Mouse (Mus musculus) embryonic facial prominence, embryonic 14.5 days (tissue): ENCODE data around the gene Tmem233. TPM values are rescaled to one million over a fixed set of nuclear protein-coding genes. Genes with fewer than 3 reads are reported as not detected.

Source experiments
- ATAC-seq: fragments of 200-750 bp; cut with Nextera tagmentation; 2 replicates; pipeline ENCODE4 v1.8.0; 2017; ENCODE audit warnings: low read depth, moderate number of reproducible peaks, moderate TSS enrichment
- DNase-seq: peaks from one replicate; pipeline ENCODE4 v3.0.0-alpha.2; 2015; ENCODE audit warnings: low spot score
- H3K27ac ChIP-seq: fragments of 300-500 bp; sonication (generic); replicated peaks from 2 replicates; pipeline ENCODE4 v1.5.1; 2014; ENCODE audit warnings: low read depth, mild to moderate bottlenecking, low read length, moderate library complexity
- H3K27me3 ChIP-seq: fragments of 300-500 bp; sonication (generic); replicated peaks from 2 replicates; pipeline ENCODE4 v1.6.1; 2014; ENCODE audit warnings: low read length; ENCODE audit not compliant: control insufficient read depth, insufficient read depth
- H3K36me3 ChIP-seq: fragments of 300-500 bp; sonication (generic); 2 replicates; pipeline ENCODE4 v1.6.1; 2014; ENCODE audit warnings: low read length, mixed read lengths; ENCODE audit not compliant: control insufficient read depth, insufficient read depth
- H3K4me1 ChIP-seq: fragments of 300-500 bp; sonication (generic); 2 replicates; pipeline ENCODE4 v1.6.1; 2014; ENCODE audit warnings: antibody characterized with exemption, low read length; ENCODE audit not compliant: control insufficient read depth, insufficient read depth
- H3K4me2 ChIP-seq: fragments of 300-500 bp; sonication (generic); 2 replicates; pipeline ENCODE4 v1.6.1; 2014; ENCODE audit warnings: low read depth, mild to moderate bottlenecking, low read length, moderate library complexity, mixed read lengths
- H3K4me3 ChIP-seq: fragments of 300-500 bp; sonication (generic); 2 replicates; pipeline ENCODE4 v1.5.1; 2014; ENCODE audit warnings: low read depth, mild to moderate bottlenecking, low read length
- H3K9ac ChIP-seq: fragments of 300-500 bp; sonication (generic); 2 replicates; pipeline ENCODE4 v1.6.1; 2014; ENCODE audit warnings: low read depth, mild to moderate bottlenecking, low read length, moderate library complexity, mixed read lengths
- H3K9me3 ChIP-seq: fragments of 300-500 bp; sonication (generic); 2 replicates; pipeline ENCODE4 v1.6.1; 2016; ENCODE audit warnings: low read length; ENCODE audit not compliant: control insufficient read depth
- WGBS: fragments of 180-500 bp; shearing (Covaris S2); extraction: QIAGEN DNeasy Blood & Tissue Kit; methylation state at CpG from one replicate; pipeline ENCODE4 v1.1.7; 2014; 5-methylcytosine and 5-hydroxymethylcytosine counted together
- polyA plus RNA-seq: library from polyadenylated mRNA; unstranded; fragments of >200 nt; fragmentation: Nextera tagmentation; extraction: Ambion mirVana; gene quantifications from 2 replicates; pipeline ENCODE4 v1.2.1, GENCODE M21; 2014

Gene Tmem233
- polyA plus RNA-seq, 1 experiment from 2014 or later: 0.26 TPM

DNA sequence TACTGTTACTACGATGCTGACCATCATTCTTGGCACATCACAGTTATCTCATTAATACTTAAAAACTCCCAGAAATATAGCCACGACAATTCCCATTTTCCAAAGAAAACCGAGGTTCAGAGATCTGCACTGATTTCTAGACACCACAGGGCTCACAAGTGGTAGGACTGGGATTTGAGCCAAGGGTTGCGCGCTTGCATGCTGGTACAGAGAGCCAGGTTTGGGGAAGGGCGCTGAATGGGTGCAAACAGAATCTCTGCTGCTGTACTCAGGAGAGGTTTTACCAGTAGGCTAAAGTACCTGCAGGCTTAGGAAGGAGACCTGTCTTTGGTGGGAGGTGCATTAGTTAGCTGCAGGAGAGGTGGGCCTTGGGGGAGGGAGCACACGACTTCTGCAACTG, 1.4 kb downstream of the Tmem233 start:
- Histone ChIP-seq H3K36me3 (no peaks in the 10 kb centered on the region), H3K9me3 (no peaks in the 10 kb centered on the region), H3K4me1 (no peaks in the 10 kb centered on the region), H3K4me2 (no peak overlapping the region), H3K9ac (no peak overlapping the region), H3K27me3 (peaks cover 31% of the 10 kb centered on the region), H3K4me3 (no peak overlapping the region), H3K27ac (no peak overlapping the region)
- DNase-seq (no peak), ATAC-seq (no peak)
- 77% methylated on average over 7 of the region's 7 CpGs for WGBS

DNA sequence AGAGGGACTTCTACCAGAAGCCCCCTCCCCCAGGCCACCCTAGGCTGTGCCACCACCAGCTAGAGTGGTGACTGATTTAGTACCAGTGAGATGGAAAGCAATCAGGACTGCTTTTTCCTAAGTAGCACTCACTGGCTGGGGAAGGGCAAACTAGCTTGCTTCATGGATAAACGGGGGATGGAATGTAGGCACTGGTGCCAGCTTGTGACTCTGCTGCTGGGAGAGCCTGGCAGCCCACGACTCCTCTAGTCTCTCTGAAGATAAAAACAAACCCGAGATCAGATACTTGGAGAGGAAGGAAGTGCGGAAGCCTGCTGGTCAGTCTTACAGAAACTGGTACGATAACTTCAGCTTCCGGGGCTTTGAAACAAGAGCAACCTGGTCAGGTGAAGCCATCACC, 2.3 kb downstream of the Tmem233 start:
- Histone ChIP-seq H3K4me1 (no peaks in the 10 kb centered on the region), H3K27me3 (peaks cover 31% of the 10 kb centered on the region), H3K9me3 (no peaks in the 10 kb centered on the region), H3K4me3 (no peak overlapping the region), H3K36me3 (no peaks in the 10 kb centered on the region), H3K4me2 (no peak overlapping the region), H3K27ac (no peak overlapping the region), H3K9ac (no peak overlapping the region)
- DNase-seq: no peak
- ATAC-seq: no peak
- 59% methylated on average over 6 of the region's 6 CpGs for WGBS

DNA sequence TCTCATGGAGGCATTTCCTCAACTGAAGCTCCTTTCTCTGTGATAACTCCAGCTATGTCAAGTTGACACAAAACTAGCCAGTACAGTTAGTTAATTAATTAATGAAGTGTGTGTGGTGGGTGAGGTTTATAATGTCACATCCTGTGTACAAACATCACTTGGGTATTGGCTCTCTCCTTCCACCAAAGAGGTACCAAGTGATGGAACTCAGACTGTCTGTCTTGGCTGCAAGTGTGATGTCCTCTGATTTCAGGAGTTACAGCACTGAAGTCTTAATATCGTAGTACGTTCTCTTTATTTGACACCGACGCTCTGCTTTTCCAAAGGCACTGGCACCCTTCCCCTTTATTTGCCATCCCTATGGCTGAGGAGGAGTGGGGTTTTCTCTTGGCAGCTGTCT, 13.4 kb downstream of the Tmem233 start:
- DNase-seq: no peak
- H3K36me3 ChIP-seq: no peaks in the 10 kb centered on the region
- ATAC-seq: no peak
- no peak overlapping the region for H3K4me3 ChIP-seq
- no peak overlapping the region for H3K4me2 ChIP-seq
- H3K9me3 ChIP-seq: no peaks in the 10 kb centered on the region
- H3K27ac ChIP-seq: no peak overlapping the region
- no peaks in the 10 kb centered on the region for H3K27me3 ChIP-seq
- WGBS: 93% methylated on average over 4 of the region's 4 CpGs
- H3K9ac ChIP-seq: no peak overlapping the region
- no peaks in the 10 kb centered on the region for H3K4me1 ChIP-seq

DNA sequence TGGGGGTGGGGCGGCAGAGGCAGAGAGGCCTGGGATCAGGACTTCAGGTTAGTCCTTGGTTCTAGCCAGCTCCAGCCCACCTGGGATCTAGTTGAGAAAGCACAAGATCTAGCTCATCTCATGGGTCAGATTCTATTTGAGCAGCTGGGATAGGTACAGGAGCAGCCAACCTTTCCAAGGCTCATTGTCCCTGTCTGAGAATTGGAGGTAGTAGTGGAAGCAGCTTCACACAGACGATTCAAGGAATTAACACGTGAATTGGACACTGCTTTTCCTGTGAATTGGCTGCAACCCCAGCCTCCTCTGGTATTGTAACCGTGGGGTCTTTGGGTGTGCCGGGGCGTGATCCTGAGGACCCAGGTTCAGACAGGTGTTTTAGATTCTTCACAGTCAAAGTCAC, 30.2 kb downstream of the Tmem233 start:
- no peak overlapping the region for H3K9ac ChIP-seq
- no peaks in the 10 kb centered on the region for H3K27me3 ChIP-seq
- WGBS: 54% methylated on average over 6 of the region's 6 CpGs
- H3K36me3 ChIP-seq: no peaks in the 10 kb centered on the region
- ATAC-seq: no peak
- H3K4me2 ChIP-seq: no peak overlapping the region
- H3K4me1 ChIP-seq: no peaks in the 10 kb centered on the region
- H3K27ac ChIP-seq: no peak overlapping the region
- H3K4me3 ChIP-seq: no peak overlapping the region
- H3K9me3 ChIP-seq: no peaks in the 10 kb centered on the region
- DNase-seq: no peak

DNA sequence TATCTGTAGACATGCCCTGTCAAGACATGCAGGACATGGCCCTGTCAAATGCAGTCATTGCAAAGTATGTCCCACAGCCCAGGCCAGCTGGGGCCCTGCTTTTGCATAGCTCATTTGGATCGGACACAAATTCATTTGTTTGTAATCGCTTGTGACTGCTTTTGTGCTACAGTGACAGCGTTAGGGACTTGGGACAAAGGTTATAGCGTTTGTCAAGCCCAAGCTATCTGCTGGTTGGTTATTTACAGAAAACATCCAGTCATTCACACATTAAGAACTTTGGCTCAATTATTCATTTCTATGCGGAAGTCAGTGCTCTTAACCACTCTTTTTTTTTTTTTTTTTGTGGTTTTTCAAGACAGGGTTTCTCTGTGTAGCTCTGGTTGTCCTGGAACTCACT, 30.9 kb downstream of the Tmem233 start:
- no peak for ATAC-seq
- H3K4me2 ChIP-seq: no peak overlapping the region
- H3K27me3 ChIP-seq: no peaks in the 10 kb centered on the region
- H3K9me3 ChIP-seq: no peaks in the 10 kb centered on the region
- no peak overlapping the region for H3K4me3 ChIP-seq
- no peaks in the 10 kb centered on the region for H3K36me3 ChIP-seq
- 81% methylated on average over 5 of the region's 5 CpGs for WGBS
- DNase-seq: no peak
- no peak overlapping the region for H3K27ac ChIP-seq
- H3K9ac ChIP-seq: no peak overlapping the region
- H3K4me1 ChIP-seq: no peaks in the 10 kb centered on the region

DNA sequence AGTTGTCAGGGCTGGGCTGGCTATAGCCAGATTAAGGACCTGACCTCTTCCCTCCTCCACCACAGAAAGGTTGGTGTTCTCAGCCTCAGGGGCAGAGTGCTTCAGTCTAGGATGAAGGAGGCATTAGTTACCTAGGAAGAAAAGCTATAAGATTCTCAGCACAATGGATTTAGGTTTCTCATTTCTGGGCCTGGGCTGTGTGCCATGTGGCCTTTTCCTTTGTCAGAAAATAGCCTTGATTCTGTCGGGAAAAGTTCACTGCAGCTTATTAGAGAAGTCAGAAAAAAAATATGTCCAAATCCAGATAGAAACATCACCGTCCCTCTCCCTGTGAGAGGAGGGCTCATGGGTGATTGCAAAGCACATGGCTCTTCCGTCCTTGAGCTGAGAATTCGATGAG, 33.2 kb downstream of the Tmem233 start:
- H3K4me2 ChIP-seq: no peak overlapping the region
- no peaks in the 10 kb centered on the region for H3K36me3 ChIP-seq
- H3K4me3 ChIP-seq: no peak overlapping the region
- H3K9me3 ChIP-seq: no peaks in the 10 kb centered on the region
- WGBS: 70% methylated on average over 4 of the region's 4 CpGs
- no peaks in the 10 kb centered on the region for H3K27me3 ChIP-seq
- no peaks in the 10 kb centered on the region for H3K4me1 ChIP-seq
- H3K9ac ChIP-seq: no peak overlapping the region
- no peak for DNase-seq
- no peak overlapping the region for H3K27ac ChIP-seq
- ATAC-seq: no peak

DNA sequence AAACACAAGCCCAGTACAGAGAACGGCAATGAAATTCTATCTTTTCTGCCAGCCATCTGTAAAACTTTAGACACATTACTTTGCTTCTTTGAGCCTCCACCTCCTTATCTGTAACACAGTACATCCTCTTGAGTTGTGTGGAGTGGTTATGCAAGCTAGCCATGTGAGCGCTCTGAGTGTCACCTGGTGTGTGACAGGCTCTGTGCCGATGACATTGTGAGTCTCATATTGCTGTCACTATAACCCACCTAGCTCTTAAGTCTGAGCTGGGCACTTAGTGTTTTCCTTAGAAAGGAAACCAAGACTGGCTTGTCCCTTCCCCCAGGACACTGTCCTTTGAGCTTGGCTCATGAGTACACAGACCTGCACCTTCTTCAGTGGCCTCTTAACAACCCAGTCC, 34.7 kb downstream of the Tmem233 start:
- ATAC-seq: no peak
- 92% methylated on average over 3 of the region's 3 CpGs for WGBS
- H3K4me3 ChIP-seq: no peak overlapping the region

DNA sequence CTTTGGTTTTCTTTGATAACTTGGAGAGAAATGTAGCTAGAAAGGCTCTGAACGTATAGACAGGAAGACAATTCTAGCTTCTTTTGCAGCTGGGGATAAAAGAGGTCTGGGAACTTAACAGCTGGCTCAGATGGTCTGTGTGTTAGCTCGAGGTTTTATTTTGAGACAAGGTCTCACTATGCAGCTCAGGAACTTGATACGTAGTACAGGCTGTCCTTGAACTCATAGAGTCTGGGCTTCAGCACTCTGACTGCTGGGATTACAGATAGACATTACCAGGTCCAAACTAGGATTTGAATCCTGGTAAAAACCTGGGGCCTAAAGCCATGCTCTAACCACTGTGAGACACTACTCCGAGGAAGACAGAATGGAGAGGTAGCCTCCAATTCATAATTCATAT, 36.8 kb downstream of the Tmem233 start:
- Histone ChIP-seq H3K4me2 (no peak overlapping the region), H3K4me1 (no peaks in the 10 kb centered on the region), H3K27me3 (no peaks in the 10 kb centered on the region), H3K9ac (no peak overlapping the region), H3K27ac (no peak overlapping the region), H3K4me3 (no peak overlapping the region), H3K9me3 (no peaks in the 10 kb centered on the region), H3K36me3 (no peaks in the 10 kb centered on the region)
- 65% methylated on average over 4 of the region's 4 CpGs for WGBS
- ATAC-seq (no peak), DNase-seq (no peak)

More for the DNA sequence above, 34.7 kb downstream of the Tmem233 start:
- Histone ChIP-seq H3K27ac (no peak overlapping the region), H3K9ac (no peak overlapping the region), H3K27me3 (no peaks in the 10 kb centered on the region), H3K4me2 (no peak overlapping the region), H3K4me1 (no peaks in the 10 kb centered on the region), H3K36me3 (no peaks in the 10 kb centered on the region), H3K9me3 (no peaks in the 10 kb centered on the region)
- no peak for DNase-seq

DNA sequence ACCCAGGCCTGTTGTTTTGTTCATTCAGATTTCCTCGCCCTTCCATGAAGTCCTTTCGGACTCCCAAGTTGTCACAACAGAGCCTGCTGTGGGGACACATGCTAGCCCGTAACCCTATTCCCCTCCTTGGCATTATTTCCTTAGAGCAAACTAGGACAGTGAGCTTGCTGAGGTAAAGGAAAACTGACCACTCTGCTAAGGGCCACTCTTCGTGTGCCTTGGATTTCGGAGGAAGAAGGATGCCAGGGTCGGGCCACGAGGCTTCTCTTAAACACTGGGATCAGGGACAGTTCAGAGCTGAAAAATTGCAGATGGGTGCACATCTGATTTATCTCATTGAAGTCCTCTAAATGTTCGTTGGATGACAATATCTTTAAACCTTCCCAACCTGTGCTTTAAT, 37.5 kb downstream of the Tmem233 start:
- no peak overlapping the region for H3K4me2 ChIP-seq
- DNase-seq (no peak), ATAC-seq (no peak)
- H3K27ac ChIP-seq: no peak overlapping the region
- WGBS: 83% methylated on average over 8 of the region's 8 CpGs
- H3K4me1 ChIP-seq: no peaks in the 10 kb centered on the region
- H3K9ac ChIP-seq: no peak overlapping the region
- H3K4me3 ChIP-seq: no peak overlapping the region
- no peaks in the 10 kb centered on the region for H3K27me3 ChIP-seq
- no peaks in the 10 kb centered on the region for H3K9me3 ChIP-seq
- no peaks in the 10 kb centered on the region for H3K36me3 ChIP-seq
